Mouse (Mus musculus) liver, embryonic 15.5 days (tissue): ENCODE measurements at regions not wholly inside any gene's neighbourhood (a gene's known extent, or its start where the extent isn't known, plus 50 kb on each side); places are given as distances from the start of the nearest gene placed in this dataset.

ENCODE experiments used
- ATAC-seq: fragments of 200-750 bp; cut with Nextera tagmentation; 2 replicates; pipeline ENCODE4 v1.8.0; 2017; ENCODE audit warnings: moderate number of reproducible peaks, mild to moderate bottlenecking, moderate library complexity; ENCODE audit not compliant: insufficient read depth
- H3K27ac ChIP-seq: fragments of 300-500 bp; sonication (generic); replicated peaks from 2 replicates; pipeline ENCODE4 v1.5.1; 2015; ENCODE audit warnings: mild to moderate bottlenecking, inconsistent platforms
- H3K27me3 ChIP-seq: fragments of 300-500 bp; sonication (generic); 2 replicates; pipeline ENCODE4 v1.6.1; 2015; ENCODE audit warnings: mild to moderate bottlenecking, inconsistent platforms
- H3K36me3 ChIP-seq: fragments of 300-500 bp; sonication (generic); replicated peaks from 2 replicates; pipeline ENCODE4 v1.6.1; 2015; ENCODE audit warnings: moderate library complexity, mild to moderate bottlenecking, inconsistent platforms
- H3K4me1 ChIP-seq: fragments of 300-500 bp; sonication (generic); replicated peaks from 2 replicates; pipeline ENCODE4 v1.6.1; 2015; ENCODE audit warnings: inconsistent platforms
- H3K4me2 ChIP-seq: fragments of 300-500 bp; sonication (generic); 2 replicates; pipeline ENCODE4 v1.6.1; 2015; ENCODE audit warnings: moderate library complexity, mild to moderate bottlenecking, inconsistent platforms
- H3K4me3 ChIP-seq: fragments of 300-500 bp; sonication (generic); replicated peaks from 2 replicates; pipeline ENCODE4 v1.5.1; 2015; ENCODE audit warnings: mild to moderate bottlenecking, inconsistent platforms
- H3K9ac ChIP-seq: fragments of 300-500 bp; sonication (generic); 2 replicates; pipeline ENCODE4 v1.6.1; 2015; ENCODE audit warnings: moderate library complexity, mild to moderate bottlenecking, inconsistent platforms
- H3K9me3 ChIP-seq: fragments of 300-500 bp; sonication (generic); replicated peaks from 2 replicates; pipeline ENCODE4 v1.6.1; 2016; ENCODE audit warnings: inconsistent platforms
- WGBS: fragments of 180-500 bp; shearing (Covaris S2); methylation state at CpG from one replicate; pipeline ENCODE4 v1.1.7; 2015; ENCODE audit warnings: mixed read lengths; ENCODE audit not compliant: insufficient replicate concordance; 5-methylcytosine and 5-hydroxymethylcytosine counted together

GRCm38 (mm10) chr6:117237096-117237495 is 68.8 kb downstream of the Cxcl12 start:
- WGBS: 59% methylated on average over 5 of the region's 5 CpGs
- ATAC-seq: no peak
- H3K9ac ChIP-seq: no peak overlapping the region

DNA sequence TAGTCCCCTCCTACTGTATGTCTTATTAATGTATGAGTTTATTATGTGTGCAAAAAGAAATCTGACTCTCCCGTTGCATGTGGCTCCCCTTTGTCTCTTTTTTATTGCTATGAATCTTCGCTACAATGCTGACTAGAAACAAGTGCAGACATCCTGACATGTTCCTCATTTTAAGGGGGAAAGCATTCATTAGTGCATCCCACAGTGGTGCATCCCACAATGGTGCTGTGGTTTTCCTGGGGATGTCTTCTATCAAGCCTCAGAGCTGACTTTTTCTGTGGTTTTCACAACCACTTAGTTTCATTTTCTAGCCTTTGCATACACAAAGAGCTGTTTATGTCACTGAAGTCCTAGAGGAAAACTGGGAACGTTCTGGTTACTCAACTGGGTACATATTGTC is 72.9 kb downstream of the Cxcl12 start:
- Histone ChIP-seq H3K4me2 (no peak overlapping the region), H3K9ac (no peak overlapping the region), H3K36me3 (no peaks in the 10 kb centered on the region), H3K9me3 (no peaks in the 10 kb centered on the region), H3K27me3 (no peaks in the 10 kb centered on the region; the same call in 1 of the 2 replicates), H3K4me1 (no peaks in the 10 kb centered on the region), H3K4me3 (no peak overlapping the region), H3K27ac (no peak overlapping the region)
- ATAC-seq: no peak
- 19% methylated on average over 3 of the region's 3 CpGs for WGBS

More at GRCm38 (mm10) chr6:117237096-117237495, 68.8 kb downstream of the Cxcl12 start:
- H3K4me2 ChIP-seq: no peak overlapping the region
- no peaks in the 10 kb centered on the region for H3K4me1 ChIP-seq
- no peak overlapping the region for H3K4me3 ChIP-seq
- no peaks in the 10 kb centered on the region for H3K9me3 ChIP-seq
- no peaks in the 10 kb centered on the region for H3K36me3 ChIP-seq
- H3K27me3 ChIP-seq: no peaks in the 10 kb centered on the region
- no peak overlapping the region for H3K27ac ChIP-seq

- no peak overlapping the region for H3K9ac ChIP-seq
- no peaks in the 10 kb centered on the region for H3K36me3 ChIP-seq
- no peaks in the 10 kb centered on the region for H3K9me3 ChIP-seq
- no peaks in the 10 kb centered on the region for H3K4me1 ChIP-seq
- no peak overlapping the region for H3K4me2 ChIP-seq
- no peak overlapping the region for H3K27ac ChIP-seq
- H3K4me3 ChIP-seq: no peak overlapping the region
- 56% methylated on average over 5 of the region's 5 CpGs for WGBS
- ATAC-seq: no peak
- H3K27me3 ChIP-seq: no peaks in the 10 kb centered on the region; the same call in 1 of the 2 replicates
Measured at GRCm38 (mm10) chr6:117245398-117245797, 77.1 kb downstream of the Cxcl12 start.

DNA sequence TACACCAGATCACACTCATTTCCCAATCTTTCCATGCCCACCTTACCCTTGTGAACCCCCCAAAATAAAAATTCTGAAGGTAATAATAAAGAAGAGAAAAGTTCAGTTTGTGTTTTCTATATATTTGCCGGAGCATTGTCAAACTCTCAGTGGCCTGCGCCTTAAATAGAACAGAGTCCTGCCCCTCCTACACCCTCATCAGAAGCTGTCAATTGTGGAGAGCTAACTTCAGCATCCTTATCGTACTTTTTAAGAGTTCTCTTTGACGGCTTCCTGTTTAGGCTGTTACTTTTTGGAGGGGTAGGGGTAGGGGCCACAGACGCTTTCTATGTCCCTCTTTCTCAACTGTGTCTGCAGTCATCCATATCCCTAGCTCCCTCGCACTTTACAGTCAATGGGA is 77.5 kb downstream of the Cxcl12 start:
- H3K27ac ChIP-seq: no peak overlapping the region
- no peaks in the 10 kb centered on the region for H3K9me3 ChIP-seq
- no peak for ATAC-seq
- H3K36me3 ChIP-seq: no peaks in the 10 kb centered on the region
- no peaks in the 10 kb centered on the region; the same call in 1 of the 2 replicates for H3K27me3 ChIP-seq
- no peak overlapping the region for H3K4me2 ChIP-seq
- 32% methylated on average over 6 of the region's 6 CpGs for WGBS
- H3K4me3 ChIP-seq: no peak overlapping the region
- H3K4me1 ChIP-seq: no peaks in the 10 kb centered on the region
- no peak overlapping the region for H3K9ac ChIP-seq

- H3K4me1 ChIP-seq: no peaks in the 10 kb centered on the region
Measured at GRCm38 (mm10) chr6:117249230-117249921, 81.0 kb downstream of the Cxcl12 start.

DNA sequence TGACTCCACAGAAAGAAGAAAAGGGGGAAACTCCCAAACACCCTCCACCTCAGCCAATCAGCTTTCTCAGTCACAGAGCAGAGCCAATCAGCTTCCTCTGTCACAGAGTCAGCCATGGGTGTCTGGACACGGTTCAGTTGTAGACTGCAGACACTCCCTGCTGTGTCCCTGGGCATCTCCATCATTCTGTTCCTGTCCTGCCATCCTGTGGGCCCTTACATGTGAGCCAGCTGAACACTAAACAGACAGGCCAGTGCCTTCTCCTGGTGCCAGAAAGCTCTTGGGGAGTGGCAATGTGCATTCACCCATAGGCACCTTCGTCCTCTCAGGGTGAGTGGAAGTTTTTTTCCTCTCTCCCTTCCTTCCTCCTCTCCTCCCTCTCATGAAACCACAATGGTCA is 81.7 kb downstream of the Cxcl12 start:
- H3K27me3 ChIP-seq: no peaks in the 10 kb centered on the region
- H3K4me2 ChIP-seq: no peak overlapping the region
- WGBS: 27% methylated on average over 2 of the region's 2 CpGs
- no peak overlapping the region for H3K9ac ChIP-seq
- H3K9me3 ChIP-seq: no peaks in the 10 kb centered on the region
- H3K27ac ChIP-seq: no peak overlapping the region
- no peak for ATAC-seq
- H3K4me3 ChIP-seq: no peak overlapping the region
- H3K4me1 ChIP-seq: no peaks in the 10 kb centered on the region
- no peaks in the 10 kb centered on the region for H3K36me3 ChIP-seq

More at GRCm38 (mm10) chr6:117249230-117249921, 81.0 kb downstream of the Cxcl12 start:
- 63% methylated on average over 18 of the region's 18 CpGs for WGBS
- Histone ChIP-seq H3K27ac (no peak overlapping the region), H3K9ac (no peak overlapping the region), H3K36me3 (no peaks in the 10 kb centered on the region), H3K4me2 (no peak overlapping the region), H3K4me3 (no peak overlapping the region), H3K9me3 (no peaks in the 10 kb centered on the region), H3K27me3 (no peaks in the 10 kb centered on the region)
- ATAC-seq: no peak

GRCm38 (mm10) chr6:117251383-117251925 is 83.1 kb downstream of the Cxcl12 start:
- H3K9ac ChIP-seq: no peak overlapping the region
- WGBS: 58% methylated on average over 12 of the region's 12 CpGs
- H3K27ac ChIP-seq: no peak overlapping the region
- H3K36me3 ChIP-seq: no peaks in the 10 kb centered on the region
- H3K4me2 ChIP-seq: no peak overlapping the region
- no peaks in the 10 kb centered on the region for H3K27me3 ChIP-seq
- no peak overlapping the region for H3K4me3 ChIP-seq
- ATAC-seq: no peak
- no peaks in the 10 kb centered on the region for H3K9me3 ChIP-seq
- H3K4me1 ChIP-seq: no peaks in the 10 kb centered on the region

DNA sequence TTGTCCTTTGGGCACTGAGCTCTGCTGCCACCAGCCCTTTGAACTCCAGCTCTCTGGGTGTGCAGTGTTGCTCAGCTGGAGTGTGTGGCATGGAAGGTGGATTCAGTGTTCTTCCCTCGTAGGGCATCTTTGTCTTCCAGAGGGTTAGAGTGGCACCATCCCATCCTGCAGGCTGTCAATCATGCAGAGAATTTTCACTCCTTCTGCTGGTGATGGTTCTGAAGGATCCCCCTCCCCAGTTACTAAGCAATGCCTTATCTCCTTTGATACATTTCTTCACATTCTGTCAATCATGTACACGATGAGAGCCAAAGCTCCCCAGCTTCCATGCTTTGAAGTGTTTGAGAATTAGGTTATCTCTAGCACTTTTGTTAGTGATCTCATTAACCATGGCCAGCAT is 84.0 kb downstream of the Cxcl12 start:
- no peak for ATAC-seq
- Histone ChIP-seq H3K4me3 (no peak overlapping the region), H3K27ac (no peak overlapping the region), H3K36me3 (no peaks in the 10 kb centered on the region), H3K4me1 (no peaks in the 10 kb centered on the region), H3K4me2 (no peak overlapping the region), H3K9ac (no peak overlapping the region), H3K9me3 (no peaks in the 10 kb centered on the region), H3K27me3 (no peaks in the 10 kb centered on the region)
- 71% methylated on average over 2 of the region's 2 CpGs for WGBS

GRCm38 (mm10) chr6:117253036-117253435 is 84.7 kb downstream of the Cxcl12 start:
- no peak overlapping the region for H3K4me3 ChIP-seq
- no peaks in the 10 kb centered on the region for H3K9me3 ChIP-seq
- no peaks in the 10 kb centered on the region for H3K27me3 ChIP-seq
- no peaks in the 10 kb centered on the region for H3K4me1 ChIP-seq
- ATAC-seq: no peak
- 57% methylated on average over 6 of the region's 6 CpGs for WGBS
- H3K27ac ChIP-seq: no peak overlapping the region
- H3K9ac ChIP-seq: no peak overlapping the region
- H3K36me3 ChIP-seq: no peaks in the 10 kb centered on the region
- no peak overlapping the region for H3K4me2 ChIP-seq

DNA sequence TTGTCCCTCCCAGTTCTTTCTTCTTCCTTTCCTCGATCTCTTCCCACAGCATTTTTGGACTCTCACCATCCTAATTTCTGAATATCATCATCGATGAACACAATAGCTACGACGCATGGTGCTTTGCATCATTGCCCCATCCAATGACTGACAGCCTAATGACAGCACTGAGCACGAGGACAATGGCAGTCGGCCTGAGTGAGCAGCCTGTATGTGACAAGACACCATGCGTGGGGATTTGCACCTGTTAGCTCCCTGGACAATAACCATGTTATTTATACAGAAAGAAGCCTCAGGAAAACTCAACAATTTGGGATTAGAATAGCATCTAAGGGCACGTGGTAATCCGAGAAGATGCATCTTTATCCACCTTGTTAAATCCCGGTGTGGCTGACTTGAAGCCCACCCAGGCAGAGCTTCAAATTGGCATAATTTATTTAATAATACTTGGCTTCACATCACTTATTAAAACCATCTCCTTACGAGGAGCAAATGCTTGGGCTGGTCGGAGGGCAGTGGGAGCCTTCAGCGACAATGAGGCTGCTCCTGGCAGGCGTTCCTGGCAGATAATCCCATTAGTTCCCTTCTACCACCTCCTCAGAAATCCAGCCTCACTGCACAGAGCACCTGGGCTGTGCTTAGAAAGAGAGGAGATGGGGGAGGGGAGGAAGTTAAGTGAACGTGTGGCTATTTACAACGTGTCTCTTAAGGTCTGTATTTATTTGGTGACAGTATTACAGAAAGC is 85.4 kb downstream of the Cxcl12 start:
- Histone ChIP-seq H3K9ac (no peak overlapping the region), H3K36me3 (no peaks in the 10 kb centered on the region), H3K27ac (no peak overlapping the region), H3K4me1 (no peaks in the 10 kb centered on the region), H3K27me3 (no peaks in the 10 kb centered on the region), H3K4me3 (no peak overlapping the region), H3K4me2 (no peak overlapping the region), H3K9me3 (no peaks in the 10 kb centered on the region)
- ATAC-seq: no peak
- WGBS: 49% methylated on average over 16 of the region's 16 CpGs

GRCm38 (mm10) chr6:117254620-117255228 is 86.4 kb downstream of the Cxcl12 start:
- H3K9me3 ChIP-seq: no peaks in the 10 kb centered on the region
- no peaks in the 10 kb centered on the region for H3K36me3 ChIP-seq
- no peak overlapping the region for H3K4me2 ChIP-seq
- H3K27me3 ChIP-seq: no peaks in the 10 kb centered on the region
- 60% methylated on average over 3 of the region's 3 CpGs for WGBS
- no peak overlapping the region for H3K4me3 ChIP-seq
- ATAC-seq: no peak
- no peak overlapping the region for H3K9ac ChIP-seq
- no peak overlapping the region for H3K27ac ChIP-seq
- H3K4me1 ChIP-seq: no peaks in the 10 kb centered on the region
